Mouse (Mus musculus) liver, adult 2 months (tissue): ENCODE results near the gene Ptprc.

ENCODE experiments used
- CTCF ChIP-seq: fragments of 200-500 bp; IDR thresholded peaks from 2 replicates; pipeline ENCODE4 v1.5.1; 2011; ENCODE audit warnings: low read depth, low read length, control low read depth
- POLR2A ChIP-seq: fragments of 200-500 bp; IDR thresholded peaks from 2 replicates; pipeline ENCODE4 v1.6.1; 2011; ENCODE audit warnings: low read length, control low read depth; ENCODE audit not compliant: insufficient read depth; ENCODE audit errors: extremely low read depth

DNA sequence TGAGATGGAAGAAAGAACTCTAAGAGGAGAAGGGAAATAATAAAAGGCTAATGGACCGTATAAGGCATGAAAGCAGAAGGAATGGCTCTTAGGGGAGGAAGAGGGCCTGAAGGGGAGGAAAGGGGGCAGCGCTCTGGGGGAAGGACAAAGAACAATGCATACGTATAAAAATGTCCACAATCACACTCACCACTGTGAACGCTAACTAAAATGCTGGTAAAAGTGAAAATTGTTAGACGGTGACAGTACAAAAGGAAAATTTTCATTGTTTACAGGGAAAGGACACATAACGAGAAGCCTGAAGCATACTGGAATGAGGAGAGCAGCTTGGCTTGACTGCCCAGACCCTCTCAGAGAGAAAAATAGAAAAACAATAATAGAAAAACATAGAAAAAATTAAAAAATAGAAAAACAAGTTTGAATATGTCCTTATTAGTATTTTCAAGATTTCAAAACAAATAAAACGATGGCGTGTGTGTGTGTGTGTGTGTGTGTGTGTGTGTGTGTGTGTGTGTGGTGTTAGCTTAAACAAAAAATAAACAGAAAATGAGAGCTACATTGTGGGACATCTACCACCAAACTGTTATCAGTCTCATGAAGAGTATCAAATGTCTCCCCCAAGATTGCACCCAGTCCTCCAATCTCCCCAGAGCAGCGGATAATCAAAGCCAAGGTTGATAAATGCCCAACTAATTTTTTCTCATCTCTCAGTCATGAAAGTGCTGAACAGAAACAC lies 39.7 kb downstream of the Ptprc start:
- TF ChIP-seq POLR2A (no peak), CTCF (no peak)
